Mouse (Mus musculus) MN1 (cell line): ENCODE data around the gene Gm45233.

Experiments used
- DNase-seq: peaks from one replicate; pipeline ENCODE4 v3.0.0-alpha.2; 2016; ENCODE audit warnings: low spot score

Gene Gm45233

DNA sequence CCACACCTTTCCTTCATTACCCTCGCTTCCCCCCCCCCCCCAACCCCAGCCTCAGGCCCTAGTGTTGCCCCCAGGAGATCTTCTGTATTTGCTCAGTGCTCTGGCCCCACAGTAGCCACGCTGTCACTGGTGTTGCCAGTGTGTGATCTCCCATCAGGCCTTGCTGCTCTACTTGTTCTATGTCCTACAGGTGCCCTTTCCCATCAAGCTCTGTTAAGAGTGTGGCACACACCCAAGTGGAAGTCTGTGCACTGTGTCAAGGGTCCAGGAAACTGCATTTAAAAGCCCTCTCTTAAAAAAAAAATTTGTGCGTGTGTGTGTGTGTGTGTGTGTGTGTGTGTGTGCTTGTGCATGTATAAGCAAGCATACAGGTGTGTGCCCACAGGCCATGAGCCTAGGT, 4.3 kb downstream of the Gm45233 start:
- no peak for DNase-seq

DNA sequence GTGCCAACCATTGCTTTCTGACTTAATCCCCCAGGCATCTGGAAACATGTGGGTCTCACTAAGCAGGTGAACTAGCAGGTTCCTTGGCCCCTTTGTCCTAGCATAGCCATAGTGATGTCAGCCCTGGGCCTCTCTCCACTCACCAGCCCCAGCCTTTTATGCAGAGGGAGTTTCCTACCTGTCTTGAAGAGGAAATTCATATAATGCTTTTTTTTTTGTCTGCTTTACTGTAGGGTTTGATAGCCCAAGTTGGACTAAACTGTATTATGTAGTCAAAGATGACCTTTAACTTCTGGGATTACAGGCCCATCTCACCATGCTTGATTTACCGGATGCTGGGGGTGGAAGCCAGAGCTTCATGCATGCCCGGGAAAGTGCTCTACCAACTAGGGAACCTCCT, 5.9 kb downstream of the Gm45233 start:
- no peak for DNase-seq

DNA sequence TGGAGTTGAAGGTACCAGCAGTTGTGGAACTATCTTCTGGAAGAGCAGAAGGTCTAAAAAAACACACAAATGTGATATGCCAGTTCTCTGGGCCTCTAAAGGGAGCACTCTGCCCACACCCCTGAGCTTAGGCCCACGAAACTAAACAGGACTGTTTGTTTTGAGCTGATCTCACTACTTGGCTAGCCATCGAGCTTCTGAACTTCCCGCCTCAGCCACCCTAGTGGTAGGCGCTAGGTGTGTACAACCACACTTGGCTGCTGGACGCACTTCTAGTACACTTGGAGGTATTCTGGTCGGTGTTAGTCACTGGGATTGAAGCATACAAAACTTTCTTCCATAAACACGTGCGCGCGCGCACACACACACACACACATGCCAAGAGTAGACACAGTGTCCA, 7.8 kb downstream of the Gm45233 start:
- no peak for DNase-seq

DNA sequence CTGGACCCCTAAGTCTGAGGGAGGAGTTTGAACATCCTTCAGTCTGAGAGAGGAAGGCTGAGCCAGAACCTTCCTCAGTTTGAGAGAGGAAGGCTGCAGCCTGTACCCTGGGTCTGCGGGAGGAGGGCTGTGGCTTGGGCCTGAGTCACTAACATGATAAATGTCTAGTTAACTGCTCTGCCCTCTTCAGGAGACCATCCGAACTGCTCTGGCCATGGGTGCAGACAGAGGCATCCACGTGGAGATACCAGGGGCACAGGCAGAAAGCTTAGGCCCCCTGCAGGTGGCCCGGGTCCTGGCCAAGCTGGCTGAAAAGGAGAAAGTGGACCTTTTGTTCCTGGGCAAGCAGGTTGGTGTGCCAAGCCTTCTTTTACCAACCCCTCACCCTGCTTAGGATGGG, 8.7 kb downstream of the Gm45233 start:
- peak; percentile 34 for DNase-seq

DNA sequence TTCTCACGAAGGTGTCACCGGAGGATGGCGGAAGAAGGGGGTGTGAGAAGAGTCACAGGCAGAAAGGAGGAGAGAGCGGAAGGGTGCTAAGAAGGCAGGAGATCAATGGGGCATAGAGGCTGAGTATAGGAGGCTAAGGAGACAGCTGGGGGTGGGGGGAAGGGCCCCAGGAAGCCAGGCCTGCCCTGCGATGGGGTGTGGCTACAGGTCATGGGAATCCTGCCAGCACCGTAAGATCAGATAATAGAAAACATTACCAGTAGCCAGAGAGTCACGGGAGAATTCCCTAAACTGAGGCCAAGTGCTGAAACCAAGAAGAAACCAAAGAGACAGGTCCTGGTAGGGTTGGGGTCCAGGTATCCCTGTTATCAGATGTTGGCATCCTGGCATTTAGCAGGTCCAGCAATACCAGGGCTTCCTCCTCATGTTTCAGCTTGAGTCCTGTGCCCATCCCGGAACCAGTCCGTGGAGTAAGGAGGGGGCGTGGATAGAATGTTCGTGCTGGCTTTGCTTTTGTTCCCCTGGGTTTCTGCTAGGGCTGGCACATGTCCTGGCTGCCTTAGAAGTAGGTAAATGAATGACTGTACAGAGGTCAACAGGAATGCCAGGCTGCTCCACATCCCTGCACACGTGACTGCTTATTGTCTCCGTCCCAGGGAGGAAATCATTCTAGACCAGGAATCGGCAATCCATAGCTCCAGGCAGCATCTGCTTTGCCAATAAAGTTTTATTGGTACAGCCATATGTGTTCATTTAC, 9.8 kb downstream of the Gm45233 start:
- DNase-seq: peak; percentile 54

DNA sequence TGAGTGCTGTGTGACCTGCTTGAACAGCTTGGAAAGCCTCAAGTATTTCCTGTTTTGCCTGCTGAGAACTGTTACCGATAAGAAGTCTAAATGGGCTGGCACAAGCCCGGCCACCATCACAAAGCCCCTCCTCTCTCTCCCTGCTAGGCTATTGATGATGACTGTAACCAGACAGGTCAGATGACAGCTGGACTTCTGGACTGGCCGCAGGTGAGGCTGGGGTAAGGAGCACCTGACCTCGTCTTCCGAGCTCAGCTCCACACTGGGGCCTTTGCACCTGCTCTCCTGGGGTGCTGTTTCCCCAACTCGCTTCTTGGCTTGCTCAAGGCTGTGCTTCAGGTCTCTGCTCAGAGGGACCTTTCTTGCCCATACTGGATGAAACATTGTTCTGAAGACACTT, 10.4 kb downstream of the Gm45233 start:
- DNase-seq: no peak

DNA sequence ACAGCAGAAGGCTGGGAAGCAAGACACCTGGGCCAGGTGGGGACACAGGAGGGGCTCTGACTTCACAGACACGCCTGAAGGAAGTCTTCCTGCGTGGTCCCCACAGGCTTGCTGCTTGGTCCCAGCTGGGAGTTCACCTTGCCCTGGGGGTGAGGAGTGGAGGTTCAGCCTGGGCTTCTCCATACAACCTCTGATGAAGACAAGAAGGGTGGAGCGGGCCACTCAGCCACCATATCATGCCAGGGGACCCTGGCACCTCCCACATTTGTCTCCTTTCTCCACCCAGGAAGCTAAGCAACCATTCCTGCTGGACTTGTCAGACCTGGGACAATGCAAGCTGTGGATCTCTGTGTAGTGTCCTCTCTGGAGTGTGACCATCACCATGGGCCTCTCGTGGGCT, 18.9 kb downstream of the Gm45233 start, which contains the start of gene Vsig10l:
TSS of gene Vsig10l (plus strand) at position 301 of the 400 bp plus-strand sequence.
- DNase-seq: no peak

DNA sequence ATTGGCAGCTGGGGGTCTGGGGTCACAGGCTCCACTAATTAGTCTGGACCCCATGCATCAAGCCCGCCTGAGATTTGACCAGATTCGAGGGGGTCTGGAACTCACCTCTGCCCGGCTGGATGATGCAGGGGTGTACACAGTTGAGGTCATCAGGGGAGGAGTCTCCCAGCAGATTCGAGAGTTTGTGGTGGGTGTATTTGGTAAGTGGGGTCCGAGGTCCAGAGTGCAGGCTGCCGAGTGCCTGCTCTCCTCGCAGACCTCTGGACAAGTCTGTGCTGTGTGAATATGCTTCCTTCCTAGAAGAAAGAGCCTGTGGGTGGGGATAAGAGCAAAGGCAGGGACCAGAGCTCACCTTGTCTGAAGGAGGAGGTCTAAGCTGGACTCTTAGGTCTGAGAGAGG, 20.0 kb downstream of the Gm45233 start:
- no peak for DNase-seq

DNA sequence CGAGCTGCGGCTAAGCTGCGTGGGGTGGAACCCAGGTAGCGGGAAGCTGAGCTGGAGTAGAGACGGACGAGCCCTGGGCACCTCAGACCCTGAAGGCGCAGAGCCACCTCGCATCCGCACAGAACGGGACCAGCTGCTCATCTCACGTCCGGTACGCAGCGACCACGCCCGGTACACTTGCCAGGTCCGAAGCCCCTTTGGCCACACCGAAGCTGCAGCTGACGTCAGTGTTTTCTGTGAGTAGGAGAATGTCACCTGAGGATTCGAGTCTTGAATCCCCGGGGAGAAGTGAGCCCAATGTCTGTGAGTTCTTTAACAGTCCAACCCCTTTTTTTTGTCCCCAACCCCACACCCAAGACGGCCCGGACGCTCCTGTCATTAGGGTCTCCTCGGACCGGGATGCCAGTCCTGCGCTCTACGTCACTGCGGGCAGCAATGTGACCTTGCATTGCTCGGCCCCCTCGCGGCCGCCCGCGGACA, 21.0 kb downstream of the Gm45233 start:
- DNase-seq: peak; percentile 80

DNA sequence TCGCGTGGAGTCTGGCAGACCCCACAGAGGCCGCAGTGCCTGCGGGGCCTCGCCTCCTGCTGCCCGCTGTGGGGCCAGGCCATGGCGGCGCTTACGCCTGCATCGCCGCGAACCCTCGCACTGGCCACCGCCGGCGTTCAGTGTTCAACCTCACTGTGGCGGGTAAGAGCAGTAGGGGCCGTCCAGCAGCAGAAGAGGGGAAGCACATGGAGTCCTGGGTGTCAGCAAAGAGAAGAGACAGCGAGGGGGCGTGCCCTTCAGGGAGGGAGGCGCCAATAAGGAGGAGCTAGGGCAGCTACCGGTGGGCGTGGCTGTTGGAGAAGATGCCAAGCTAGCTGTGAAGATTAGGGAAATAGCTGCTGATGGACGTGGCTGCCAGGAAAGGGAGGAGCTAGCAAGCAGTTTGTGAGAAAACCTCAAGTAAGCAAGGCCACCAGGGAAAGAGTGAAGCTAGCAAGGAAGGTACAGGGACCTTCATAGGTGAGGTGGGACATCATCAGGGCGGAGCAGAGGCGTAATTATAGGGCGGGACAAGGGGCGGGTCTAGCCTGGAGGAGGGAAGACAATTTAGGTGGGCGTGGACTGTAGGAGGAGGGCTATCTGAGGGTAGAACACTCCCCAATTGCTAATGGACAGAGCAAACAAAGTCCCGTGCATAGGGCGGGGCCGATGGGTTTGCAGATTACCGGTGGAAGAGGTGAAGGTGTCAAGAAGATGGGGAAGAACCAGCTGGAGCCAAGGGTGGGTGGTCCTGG, 21.6 kb downstream of the Gm45233 start:
- peak; percentile 89 for DNase-seq

DNA sequence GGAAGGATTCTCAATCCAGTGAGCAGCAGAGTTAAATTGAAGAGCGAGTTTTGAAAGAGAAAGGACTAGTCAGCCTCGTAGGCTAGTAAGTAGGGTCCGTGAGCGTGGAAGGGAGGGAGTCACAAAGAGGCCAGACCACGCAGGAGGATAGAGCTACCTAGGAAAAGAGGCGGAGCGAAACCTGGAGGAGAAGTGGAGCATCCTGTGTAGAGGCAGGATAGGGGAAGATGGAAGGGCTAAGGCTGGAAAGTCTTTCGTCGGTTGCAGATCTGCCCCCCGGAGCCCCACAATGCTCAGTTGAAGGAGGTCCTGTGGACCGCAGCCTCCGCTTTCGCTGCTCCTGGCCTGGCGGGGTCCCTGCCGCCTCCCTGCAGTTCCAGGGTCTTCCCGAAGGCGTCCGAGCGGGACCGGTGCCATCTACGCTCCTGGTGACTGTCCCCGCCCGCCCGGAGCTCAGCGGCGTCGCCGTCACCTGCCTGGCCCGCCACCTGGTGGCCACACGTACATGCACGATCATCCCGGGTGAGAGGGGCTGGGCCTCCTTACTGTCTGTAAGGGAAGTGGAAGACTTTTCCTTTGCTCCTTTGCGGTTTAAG, 22.3 kb downstream of the Gm45233 start:
- DNase-seq: peak; percentile 86

DNA sequence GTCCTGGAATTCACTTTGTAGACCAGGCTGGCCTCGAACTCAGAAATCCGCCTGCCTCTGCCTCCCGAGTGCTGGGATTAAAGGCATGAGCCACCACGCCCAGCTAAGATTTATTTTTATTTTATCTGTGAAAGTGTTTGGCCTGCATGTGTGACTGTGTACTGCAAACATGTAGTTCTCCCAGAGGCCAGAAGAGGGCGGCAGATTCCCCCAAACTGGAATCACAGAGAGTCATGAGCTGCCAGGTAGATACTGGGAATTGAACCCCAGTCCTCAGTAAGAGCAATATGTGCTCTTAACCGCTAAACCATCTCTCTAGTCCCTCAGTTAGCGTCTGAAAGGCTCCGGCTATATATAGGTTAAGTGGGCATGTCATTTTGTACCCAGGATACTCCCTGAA, 26.4 kb downstream of the Gm45233 start:
- peak; percentile 23 for DNase-seq

DNA sequence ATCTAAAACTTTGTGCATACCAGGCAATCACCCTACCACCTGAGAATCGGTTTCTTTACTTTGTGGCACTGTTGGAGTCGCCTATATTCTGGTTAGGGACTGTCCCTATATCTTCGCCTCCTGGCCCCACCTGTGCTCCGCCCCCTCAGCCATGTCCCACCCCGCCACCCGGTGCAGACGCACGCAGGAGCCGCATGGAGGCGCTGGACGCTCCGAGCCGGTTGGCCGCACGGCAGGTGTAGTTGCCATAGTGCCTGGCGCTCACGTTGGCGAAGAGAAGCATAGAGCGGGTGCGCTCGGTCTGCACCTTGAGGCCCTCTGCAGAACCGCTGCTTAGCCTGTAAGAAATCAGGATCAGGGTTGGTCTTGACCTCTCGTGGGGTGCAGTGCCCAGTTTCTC, 31.8 kb downstream of the Gm45233 start:
- DNase-seq: no peak

DNA sequence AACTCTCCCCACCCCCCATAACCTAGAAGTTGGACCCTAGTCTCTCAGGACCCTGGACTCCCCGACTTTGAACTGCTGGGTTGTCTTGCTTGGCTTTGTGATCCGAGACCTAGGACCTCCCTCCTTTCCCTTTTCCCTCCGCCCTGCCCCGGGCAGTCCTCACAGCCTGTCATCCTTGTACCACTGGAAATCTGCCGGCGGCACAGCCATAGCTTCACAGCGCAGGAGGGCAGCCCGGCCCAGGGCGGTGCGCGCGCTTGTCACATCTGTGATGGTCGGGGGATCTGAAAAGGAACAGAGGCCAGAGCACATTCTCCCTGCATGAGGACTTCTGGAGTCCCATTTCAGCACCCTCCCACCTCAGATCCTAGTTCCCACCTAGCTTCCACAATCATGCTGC, 32.4 kb downstream of the Gm45233 start:
- DNase-seq: no peak

DNA sequence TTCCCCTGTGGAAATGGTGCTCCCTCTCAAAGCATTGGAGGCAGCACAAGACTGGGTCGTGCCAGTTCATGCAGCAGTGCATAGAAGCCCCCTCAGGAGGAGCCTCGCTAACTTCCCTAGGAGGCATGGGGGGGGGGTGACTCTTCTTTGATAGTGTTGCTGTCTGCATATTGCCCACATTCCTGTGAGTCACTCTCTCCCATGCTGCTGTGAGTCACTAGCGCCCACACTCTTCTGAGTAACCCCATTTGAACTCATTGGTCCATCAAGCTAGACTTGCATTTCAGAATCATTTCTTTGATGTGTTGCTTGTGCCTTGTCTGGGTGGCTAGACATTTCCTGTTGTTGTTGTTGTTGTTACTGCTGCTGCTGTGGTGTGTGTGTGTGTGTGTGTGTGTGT, 37.3 kb downstream of the Gm45233 start:
- no peak for DNase-seq

DNA sequence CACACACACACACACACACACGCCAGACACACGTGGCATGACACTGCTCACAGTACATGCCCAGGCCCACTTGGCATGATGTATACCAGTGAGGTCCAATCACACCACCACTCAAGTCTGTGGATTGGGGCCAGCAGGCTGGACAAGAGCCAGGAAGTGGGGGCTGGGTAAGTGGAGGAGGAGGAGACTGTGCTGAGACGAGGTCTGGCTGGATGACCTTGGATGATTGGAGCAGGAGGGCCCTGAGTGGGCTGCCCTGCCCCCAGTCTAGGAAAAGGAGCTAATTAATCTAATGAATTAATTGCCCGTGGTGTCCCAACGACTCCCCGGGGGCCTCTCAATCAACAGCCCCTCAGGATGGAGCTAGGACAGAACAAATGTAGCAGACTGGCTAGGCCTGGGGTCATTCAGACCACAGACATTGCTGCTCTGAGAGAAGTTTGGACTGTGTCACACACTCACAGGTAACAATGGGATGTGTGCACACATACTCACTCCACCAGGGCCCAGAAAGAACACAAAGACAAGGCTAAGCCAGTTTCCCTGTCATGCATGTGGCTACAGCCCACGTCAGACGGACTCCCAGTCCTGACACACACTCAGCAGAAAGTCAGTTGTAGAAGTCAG, 38.3 kb downstream of the Gm45233 start:
- DNase-seq: peak; percentile 35

DNA sequence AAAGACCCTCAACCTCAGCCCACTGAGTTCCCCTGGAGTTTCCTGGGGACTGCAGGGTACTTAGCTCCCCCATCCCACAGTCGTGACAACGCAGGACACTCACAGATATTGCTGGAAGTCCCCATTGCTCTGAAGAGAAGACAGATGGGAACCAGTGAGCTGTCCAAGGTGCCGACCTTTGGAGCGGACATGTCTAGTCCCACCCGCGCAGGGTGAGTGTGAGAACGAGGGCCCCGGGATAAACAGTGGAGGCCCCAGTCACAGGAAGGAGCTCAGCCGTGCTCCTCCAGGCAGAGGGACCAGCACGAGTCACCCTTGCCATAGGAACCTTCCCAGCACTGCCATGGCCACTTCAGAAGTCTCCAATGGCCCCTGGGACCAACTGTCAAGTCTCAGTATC, 39.3 kb downstream of the Gm45233 start:
- no peak for DNase-seq

DNA sequence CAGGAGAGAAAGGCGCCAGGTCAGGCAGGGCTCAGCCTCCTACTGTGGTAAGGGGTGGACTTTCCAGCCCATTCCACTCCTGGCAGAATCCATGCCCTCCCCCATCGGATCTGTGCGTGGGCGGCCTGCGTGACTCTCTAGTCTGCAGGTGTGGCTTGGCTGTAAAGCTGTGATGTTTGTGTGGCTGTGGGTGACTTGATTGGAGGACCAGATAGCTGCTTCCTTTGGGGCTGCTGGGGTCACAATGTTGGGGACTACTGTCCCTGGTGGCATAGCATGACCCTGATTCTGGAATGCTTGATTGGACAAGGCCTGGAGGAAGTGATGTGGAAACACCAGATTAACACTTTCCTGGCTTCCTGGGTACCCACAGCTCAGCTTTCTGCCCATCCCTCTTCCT, 44.7 kb downstream of the Gm45233 start:
- DNase-seq: no peak

DNA sequence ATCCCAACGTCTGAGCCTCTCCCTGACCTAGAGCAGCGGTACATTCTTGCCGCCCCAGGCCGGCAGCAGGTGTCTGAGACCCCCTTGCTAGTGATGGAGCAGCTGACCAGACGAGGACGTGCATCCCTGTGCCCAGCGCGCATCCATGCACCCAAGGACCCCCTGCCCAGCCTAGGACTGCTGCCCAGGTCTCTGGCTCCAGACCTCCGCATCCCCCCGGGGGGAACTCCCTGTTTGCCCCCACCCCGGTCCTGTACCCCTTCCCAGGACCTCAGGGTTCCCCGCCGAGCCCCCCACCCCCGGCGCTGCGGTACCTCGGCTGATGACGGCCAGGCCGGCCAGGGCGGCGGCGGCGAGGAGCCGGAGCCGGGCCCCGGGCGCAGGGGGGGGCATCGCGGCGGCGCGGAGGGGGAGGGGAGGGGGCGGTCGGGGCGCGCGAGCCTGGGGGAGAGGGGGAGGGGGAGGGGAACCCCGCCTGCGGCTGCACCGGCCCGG, 45.8 kb downstream of the Gm45233 start, which contains the start of gene Iglon5:
TSS of gene Iglon5 (minus strand) at position 445 of the 495 bp plus-strand sequence.
- DNase-seq: no peak

DNA sequence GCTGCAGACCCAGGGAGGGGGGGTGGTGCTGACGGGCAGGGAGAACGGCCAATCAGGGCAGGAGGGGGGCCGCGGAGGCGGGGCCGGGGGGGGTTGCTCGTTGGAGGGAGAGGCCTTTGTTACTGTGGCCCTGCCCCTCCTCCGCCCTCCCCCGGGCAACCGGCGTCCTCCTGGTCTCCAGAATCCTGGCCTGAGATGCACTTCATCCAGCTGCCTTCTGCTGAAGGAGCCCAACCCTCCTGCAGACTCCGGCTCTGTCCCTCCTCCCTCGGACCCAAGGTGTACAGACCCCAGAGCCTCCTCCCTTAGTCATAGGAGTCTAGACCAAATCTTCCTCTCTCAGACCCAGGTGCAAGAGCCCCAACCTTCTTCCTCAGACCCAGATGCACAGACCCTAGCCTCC, 46.3 kb downstream of the Gm45233 start:
- peak; percentile 48 for DNase-seq

DNA sequence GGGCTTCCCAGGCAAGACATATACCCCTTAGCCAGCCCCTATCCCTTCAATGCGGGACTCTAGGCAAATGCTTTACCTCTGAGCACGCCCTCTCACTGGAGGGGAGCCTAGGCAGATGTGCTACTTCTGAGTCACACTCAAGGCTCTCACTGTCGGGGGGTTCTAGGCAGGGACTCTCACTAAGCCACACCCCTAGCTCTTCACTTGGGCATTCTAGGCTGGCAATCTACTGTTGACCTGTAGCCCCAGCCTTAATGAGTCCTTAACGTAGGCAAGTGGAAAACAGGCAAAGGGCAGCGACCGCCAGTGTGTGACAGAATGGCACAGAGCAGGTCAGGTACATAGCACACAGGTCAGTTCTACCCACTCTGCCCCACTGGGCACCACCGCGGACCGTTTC, 46.9 kb downstream of the Gm45233 start:
- DNase-seq: no peak

DNA sequence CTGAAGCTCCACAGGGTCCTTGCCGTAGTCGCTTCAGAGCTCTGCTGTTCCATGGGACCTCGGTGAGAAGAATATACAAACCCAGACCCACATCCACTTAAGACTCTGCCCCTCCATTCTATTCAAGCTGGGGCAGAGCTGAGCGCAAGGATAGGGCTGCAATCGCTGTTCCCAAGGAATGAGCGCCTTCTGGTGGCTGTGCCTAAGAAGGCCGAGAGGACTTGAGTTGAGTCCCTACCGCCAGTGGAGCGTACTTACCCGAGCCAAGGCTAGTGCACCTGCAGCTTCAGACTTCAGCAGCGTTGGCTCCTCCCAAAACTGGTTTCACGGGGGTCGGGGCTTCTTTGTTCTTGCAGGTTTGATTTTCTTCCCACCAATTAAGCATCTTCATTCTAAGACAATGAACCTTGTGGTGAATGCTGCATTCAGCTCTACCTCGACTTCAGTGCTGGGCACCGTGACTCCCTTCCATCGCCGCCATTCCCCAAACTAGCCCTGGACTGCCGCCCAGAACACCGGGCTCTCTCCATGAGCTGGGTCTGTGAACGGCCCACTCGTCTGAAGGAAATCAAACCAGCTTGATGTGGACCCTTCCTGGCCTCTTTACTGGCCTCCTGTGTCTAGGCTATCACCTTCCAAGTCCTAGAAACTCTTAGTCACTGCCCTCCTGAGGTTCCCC, 51.6 kb downstream of the Gm45233 start:
- peak; percentile 40 for DNase-seq
